Mouse (Mus musculus) heart, postnatal 0 days (tissue): ENCODE measurements around the gene Ms4a4b. TPM values are rescaled to one million over a fixed set of nuclear protein-coding genes. Genes with fewer than 3 reads are reported as not detected.
"Not testable (repeated sequence)": the region's sequence is repeated elsewhere in the genome, so short reads cannot be mapped to it uniquely, and the experiment has no call there.

Source experiments
- ATAC-seq: fragments of 200-750 bp; cut with Nextera tagmentation; 2 replicates; pipeline ENCODE4 v1.8.0; 2017; ENCODE audit warnings: low read depth, moderate number of reproducible peaks, moderate library complexity; ENCODE audit not compliant: insufficient read depth
- DNase-seq: peaks from one replicate; pipeline ENCODE4 v3.0.0-alpha.2; 2016; ENCODE audit warnings: low spot score
- H3K27ac ChIP-seq: fragments of 300-500 bp; sonication (generic); 2 replicates; pipeline ENCODE4 v1.5.1; 2014; ENCODE audit warnings: low read depth, mild to moderate bottlenecking
- H3K27me3 ChIP-seq: fragments of 300-500 bp; sonication (generic); 2 replicates; pipeline ENCODE4 v1.6.1; 2014; ENCODE audit warnings: low read length, mixed read lengths; ENCODE audit not compliant: control insufficient read depth, insufficient read depth
- H3K36me3 ChIP-seq: fragments of 300-500 bp; sonication (generic); replicated peaks from 2 replicates; pipeline ENCODE4 v1.6.1; 2014; ENCODE audit warnings: low read length, mixed read lengths; ENCODE audit not compliant: control insufficient read depth, insufficient read depth
- H3K4me1 ChIP-seq: fragments of 300-500 bp; sonication (generic); 2 replicates; pipeline ENCODE4 v1.6.1; 2014; ENCODE audit warnings: antibody characterized with exemption; ENCODE audit not compliant: control insufficient read depth, insufficient read depth
- H3K4me2 ChIP-seq: fragments of 300-500 bp; sonication (generic); 2 replicates; pipeline ENCODE4 v1.6.1; 2014; ENCODE audit warnings: low read depth, mild to moderate bottlenecking, low read length, moderate library complexity
- H3K4me3 ChIP-seq: fragments of 300-500 bp; sonication (generic); 2 replicates; pipeline ENCODE4 v1.5.1; 2014; ENCODE audit warnings: low read depth, low read length
- H3K9ac ChIP-seq: fragments of 300-500 bp; sonication (generic); replicated peaks from 2 replicates; pipeline ENCODE4 v1.6.1; 2014; ENCODE audit warnings: low read depth, low read length, mixed read lengths
- H3K9me3 ChIP-seq: fragments of 300-500 bp; sonication (generic); replicated peaks from 2 replicates; pipeline ENCODE4 v1.6.1; 2016; ENCODE audit warnings: low read length; ENCODE audit not compliant: control insufficient read depth
- CTCF ChIP-seq: IDR thresholded peaks from 2 replicates; pipeline ENCODE4 v1.5.1; 2016; ENCODE audit warnings: antibody characterized with exemption, control low read depth, low read depth
- EP300 ChIP-seq: IDR thresholded peaks from 2 replicates; pipeline ENCODE4 v1.6.1; 2016; ENCODE audit warnings: antibody characterized with exemption, low read depth
- WGBS: fragments of 180-500 bp; shearing (Covaris S2); extraction: QIAGEN DNeasy Blood & Tissue Kit; methylation state at CpG from one replicate; pipeline ENCODE4 v1.1.7; 2014; 5-methylcytosine and 5-hydroxymethylcytosine counted together
- polyA plus RNA-seq: library from polyadenylated mRNA; unstranded; fragments of >200 nt; fragmentation: Nextera tagmentation; extraction: Ambion mirVana; gene quantifications from 2 replicates; pipeline ENCODE4 v1.2.1, GENCODE M21; 2015
- total RNA-seq: library from RNA; depleted of rRNA; stranded (reverse); fragments of >200 nt; gene quantifications from 2 replicates; pipeline ENCODE4 v1.2.3, GENCODE M21; 2014; ENCODE audit warnings: low replicate concordance

Ms4a4b gene
- total and polyA plus RNA-seq, 2 experiments from 2014 or later: 0.30 TPM; not detected in 1

- Histone ChIP-seq H3K27ac (no peak overlapping the region), H3K4me2 (no peak overlapping the region), H3K36me3 (no peaks in the 10 kb centered on the region), H3K9ac (no peak overlapping the region), H3K27me3 (no peaks in the 10 kb centered on the region), H3K4me1 (no peaks in the 10 kb centered on the region), H3K4me3 (no peak overlapping the region), H3K9me3 (no peaks in the 10 kb centered on the region)
- DNase-seq: no peak
- no peak for TF ChIP-seq EP300
- TF ChIP-seq CTCF: no peak
- 79% methylated on average over 1 of the region's 1 CpGs for WGBS
- ATAC-seq: no peak
Observed at GRCm38 (mm10) chr19:11414084-11414483, 29.3 kb upstream of the Ms4a4b start.

GRCm38 (mm10) chr19:11415581-11415980 lies 27.8 kb upstream of the Ms4a4b start:
- ATAC-seq: no peak
- WGBS: 52% methylated on average over 3 of the region's 3 CpGs
- Histone ChIP-seq H3K9ac (no peak overlapping the region), H3K4me1 (no peaks in the 10 kb centered on the region), H3K4me2 (no peak overlapping the region), H3K27ac (no peak overlapping the region), H3K27me3 (no peaks in the 10 kb centered on the region), H3K4me3 (no peak overlapping the region), H3K9me3 (no peaks in the 10 kb centered on the region), H3K36me3 (no peaks in the 10 kb centered on the region)
- DNase-seq: no peak
- TF ChIP-seq CTCF (no peak), EP300 (no peak)

- H3K4me1 ChIP-seq, H3K9ac ChIP-seq, ATAC-seq, H3K4me3 ChIP-seq, H3K36me3 ChIP-seq, H3K27ac ChIP-seq, DNase-seq, H3K4me2 ChIP-seq, H3K27me3 ChIP-seq, H3K9me3 ChIP-seq: not testable (repeated sequence)
- WGBS: 55% methylated on average over 1 of the region's 3 CpGs
Observed at GRCm38 (mm10) chr19:11418865-11419264, 24.5 kb upstream of the Ms4a4b start.

- not testable (repeated sequence) for H3K4me2 ChIP-seq, ATAC-seq, DNase-seq, H3K27ac ChIP-seq, H3K9ac ChIP-seq, H3K36me3 ChIP-seq, H3K27me3 ChIP-seq, H3K4me3 ChIP-seq, H3K4me1 ChIP-seq, H3K9me3 ChIP-seq
- 76% methylated on average over 1 of the region's 1 CpGs for WGBS
Observed at GRCm38 (mm10) chr19:11431209-11431608, 12.1 kb upstream of the Ms4a4b start.

- ATAC-seq (no peak), DNase-seq (no peak)
- no peaks in the 10 kb centered on the region for H3K36me3 ChIP-seq
- H3K4me1 ChIP-seq: no peaks in the 10 kb centered on the region
- no peaks in the 10 kb centered on the region for H3K27me3 ChIP-seq
- H3K9ac ChIP-seq: no peak overlapping the region
- WGBS: 70% methylated on average over 4 of the region's 4 CpGs
- no peak overlapping the region for H3K4me2 ChIP-seq
- no peak overlapping the region for H3K4me3 ChIP-seq
- no peaks in the 10 kb centered on the region for H3K9me3 ChIP-seq
- TF ChIP-seq CTCF: no peak
- TF ChIP-seq EP300: no peak
- H3K27ac ChIP-seq: no peak overlapping the region
Observed at GRCm38 (mm10) chr19:11435058-11435834, 8.1 kb upstream of the Ms4a4b start.

GRCm38 (mm10) chr19:11443964-11444363 lies 611 bp downstream of the Ms4a4b start:
- Histone ChIP-seq H3K4me3 (no peak overlapping the region), H3K4me2 (no peak overlapping the region), H3K27ac (no peak overlapping the region), H3K9ac (no peak overlapping the region), H3K9me3 (no peaks in the 10 kb centered on the region), H3K27me3 (no peaks in the 10 kb centered on the region), H3K36me3 (no peaks in the 10 kb centered on the region), H3K4me1 (no peaks in the 10 kb centered on the region)
- ATAC-seq: no peak
- no peak for DNase-seq
- TF ChIP-seq CTCF (no peak), EP300 (no peak)
- WGBS: 80% methylated on average over 5 of the region's 5 CpGs
